8 mouse cellular contexts compared by ENCODE assay signal in the genomic region with DNA sequence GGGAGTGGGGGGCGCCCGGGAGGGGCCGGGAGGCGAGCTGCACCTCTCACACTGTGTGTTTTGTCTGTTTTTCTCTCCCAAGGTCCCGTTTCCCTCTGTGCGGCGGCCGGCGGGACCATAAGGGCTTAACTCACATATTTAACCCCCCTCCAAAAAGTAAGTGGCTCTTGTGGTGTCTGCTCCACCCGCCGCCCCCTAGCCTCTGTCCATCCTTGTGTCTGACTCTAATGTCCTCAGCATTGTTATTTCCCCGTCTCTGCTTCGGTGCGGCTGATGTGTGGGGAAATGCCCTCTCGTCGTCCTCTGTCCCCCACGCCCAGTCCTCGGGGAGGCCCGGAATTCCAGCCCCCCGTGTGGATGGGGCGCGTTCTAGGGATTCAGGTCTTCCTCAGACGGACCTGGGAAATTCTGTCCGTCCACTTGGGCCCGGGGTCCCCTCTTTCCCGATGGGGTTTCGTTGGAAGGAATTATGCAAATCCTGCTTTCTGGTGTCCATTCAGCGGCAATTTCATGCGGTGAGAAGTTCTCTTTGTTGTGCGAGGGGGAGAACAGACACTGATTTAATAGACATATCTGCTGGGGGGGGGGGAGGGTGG. TPM values are rescaled to one million over a fixed set of nuclear protein-coding genes. Genes with fewer than 3 reads are reported as not detected.
DNase-seq lines count a peak whose midpoint lies in the region; ATAC-seq lines count a peak whose summit lies in the region.

No protein-coding gene starts in this region.

- peaks cover 32% of the 10 kb centered on the region for H3K4me1 ChIP-seq in erythroblast, embryonic 14.5 days (ENCODE audit: control insufficient read depth)
- no peaks in the 10 kb centered on the region; the same call in 1 of the 2 replicates for H3K4me1 ChIP-seq in brown adipose tissue, adult 24 weeks (ENCODE audit: control insufficient read depth, insufficient read depth, insufficient read length, low read length)
- H3K4me1 ChIP-seq in midbrain, embryonic 14.5 days (ENCODE audit: control insufficient read depth, insufficient read depth, low read length): peaks cover 28% of the 10 kb centered on the region

- peak overlapping the region; percentile 77 for H3K4me2 ChIP-seq in midbrain, embryonic 14.5 days (ENCODE audit: low read length)

- H3K4me3 ChIP-seq in erythroblast, embryonic 14.5 days (replicated peaks): peak overlapping the region; percentile 100
- peak overlapping the region; percentile 99 for H3K4me3 ChIP-seq in brown adipose tissue, adult 24 weeks (ENCODE audit: insufficient read depth, low read depth, low read length)
- peak overlapping the region; percentile 81 for H3K4me3 ChIP-seq in midbrain, embryonic 14.5 days (replicated peaks; ENCODE audit: low read depth, low read length)

- peaks cover 5% of the 10 kb centered on the region for H3K36me3 ChIP-seq in erythroblast, embryonic 14.5 days (ENCODE audit: control insufficient read depth)
- no peaks in the 10 kb centered on the region for H3K36me3 ChIP-seq in midbrain, embryonic 14.5 days (ENCODE audit: control insufficient read depth, insufficient read depth, low read length)

- no peaks in the 10 kb centered on the region for H3K9me3 ChIP-seq in erythroblast, embryonic 14.5 days (ENCODE audit: control insufficient read depth, low read length)
- no peaks in the 10 kb centered on the region for H3K9me3 ChIP-seq in midbrain, embryonic 14.5 days (ENCODE audit: control insufficient read depth, low read length)

- WGBS in midbrain, embryonic 14.5 days: under 1% methylated on average over 30 of the region's 30 CpGs

- no peak; the same call in 1 of the 2 replicates for ATAC-seq in erythroblast, adult 5-6 weeks (replicated peaks; ENCODE audit: low FRiP score, poor library complexity, severe bottlenecking)
- 0 out of 2 replicates have a peak, but pooled peaks have one; percentile 15 for ATAC-seq in granulocyte monocyte progenitor cell, adult 5-6 weeks (replicated peaks; ENCODE audit: poor library complexity, severe bottlenecking)
- ATAC-seq in midbrain, embryonic 14.5 days (ENCODE audit: low FRiP score, low TSS enrichment): peak; percentile 51

- H3K9ac ChIP-seq in midbrain, embryonic 14.5 days (replicated peaks; ENCODE audit: low read length): peak overlapping the region; percentile 89

- peak; percentile 44 for DNase-seq in 3T3-L1 (ENCODE audit: low read depth, low spot score)
- DNase-seq in left cerebral cortex, postnatal 4 days: peak; percentile 27
- peak; percentile 69 for DNase-seq in midbrain, embryonic 14.5 days
- DNase-seq in yolk sac, embryonic 10.5 days (ENCODE audit: low spot score): peak; percentile 39

- peak overlapping the region; percentile 66 for H3K27ac ChIP-seq in brown adipose tissue, adult 24 weeks (replicated peaks; ENCODE audit: low read depth, low read length)
- H3K27ac ChIP-seq in midbrain, embryonic 14.5 days (replicated peaks; ENCODE audit: low read depth, low read length): peak overlapping the region; percentile 99

- intact Hi-C loops in left cerebral cortex, postnatal 4 days (cut with DNase I): loop anchor here (2.0 to 10.0 kb wide), 2 partner anchors 167 to 281 kb away; no protein-coding TSS in a partner anchor

- peaks cover 6% of the 10 kb centered on the region for H3K27me3 ChIP-seq in erythroblast, embryonic 14.5 days (ENCODE audit: control insufficient read depth)
- no peaks in the 10 kb centered on the region for H3K27me3 ChIP-seq in midbrain, embryonic 14.5 days (ENCODE audit: control insufficient read depth, insufficient read depth, low read length)

RNA-seq across cellular contexts. Expression of a gene that starts 1.1 kb away (rescaled TPM):
- 0.16 and 0.24 TPM in 2 replicates for polyA plus RNA-seq in erythroblast, embryonic 14.5 days (2012)
- total RNA-seq in erythroblast, adult 5-6 weeks (2015; ENCODE audit: low replicate concordance): 57.1 and 63.6 TPM in 2 replicates
- 136 and 155 TPM in 2 replicates for total RNA-seq in erythroblast, adult 5-6 weeks (2017; ENCODE audit: low replicate concordance)
- 2.5 and 3.4 TPM in 2 replicates for polyA plus RNA-seq in brown adipose tissue, adult 24 weeks (2012; ENCODE audit: insufficient read depth, insufficient read length, missing spikeins)
- total RNA-seq in granulocyte monocyte progenitor cell, adult 5-6 weeks (2014; fragmentation: Nextera tagmentation): 16.4 and 18.7 TPM in 2 replicates
- total RNA-seq in granulocyte monocyte progenitor cell, adult 5-6 weeks (2017): 10.5 and 12.9 TPM in 2 replicates
- total RNA-seq in left cerebral cortex, postnatal 4 days (2021): 10 to 100 TPM; 28.7 to 29.6 TPM
- polyA plus RNA-seq in midbrain, embryonic 14.5 days (2014; fragmentation: Nextera tagmentation; extraction: Ambion mirVana): 23.2 and 24.3 TPM in 2 replicates
